Mouse (Mus musculus): ENCODE results near the gene Gm12248. TPM values are rescaled to one million over a fixed set of nuclear protein-coding genes. Genes with fewer than 3 reads are reported as not detected.
A peak's percentile ranks its signal among the peaks of the same experiment; 100 is the strongest.
"Not testable (repeated sequence)": the region's sequence is repeated elsewhere in the genome, so short reads cannot be mapped to it uniquely, and the experiment has no call there.

Gene Gm12248
- total RNA-seq, 2 experiments from 2014 or later: not detected

DNA sequence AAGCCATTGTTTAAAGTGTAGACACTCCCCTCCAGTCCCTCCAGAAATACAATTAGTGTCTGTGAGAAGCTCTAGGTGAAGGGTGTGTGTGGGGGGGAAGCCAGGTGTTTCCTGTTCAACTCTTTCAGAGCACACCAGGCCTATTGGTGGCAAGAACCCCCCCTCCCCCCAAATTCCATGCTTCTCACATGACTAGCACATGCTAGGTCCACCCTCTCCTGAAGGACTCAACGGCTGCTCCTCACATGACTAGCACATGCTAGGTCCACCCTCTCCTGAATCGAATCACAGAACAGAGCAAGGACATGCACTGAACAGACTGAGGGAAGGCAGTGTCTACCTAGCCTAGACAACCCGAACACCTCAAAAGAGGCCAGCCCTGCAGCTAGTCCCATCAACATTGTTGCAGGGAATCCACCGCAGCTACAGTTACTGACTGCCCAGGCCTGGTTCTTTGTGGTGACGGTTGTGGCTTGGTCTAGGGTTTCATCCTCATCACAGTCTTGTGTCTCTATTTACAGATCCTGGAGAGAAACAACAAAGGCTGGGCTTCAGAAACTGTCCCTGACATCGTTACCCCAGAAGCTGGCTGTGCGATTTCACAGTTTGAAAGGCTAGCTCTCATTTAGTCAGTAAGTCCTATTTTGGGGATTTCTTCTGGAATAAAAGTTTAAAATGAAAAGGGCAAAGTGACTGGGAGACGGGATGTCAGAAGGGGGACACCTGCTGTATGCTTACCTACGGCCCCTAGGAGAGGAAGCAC, 9.8 kb upstream of the Gm12248 start:
- no peak for DNase-seq (ENCODE audit: low spot score in 2 of 2)

DNA sequence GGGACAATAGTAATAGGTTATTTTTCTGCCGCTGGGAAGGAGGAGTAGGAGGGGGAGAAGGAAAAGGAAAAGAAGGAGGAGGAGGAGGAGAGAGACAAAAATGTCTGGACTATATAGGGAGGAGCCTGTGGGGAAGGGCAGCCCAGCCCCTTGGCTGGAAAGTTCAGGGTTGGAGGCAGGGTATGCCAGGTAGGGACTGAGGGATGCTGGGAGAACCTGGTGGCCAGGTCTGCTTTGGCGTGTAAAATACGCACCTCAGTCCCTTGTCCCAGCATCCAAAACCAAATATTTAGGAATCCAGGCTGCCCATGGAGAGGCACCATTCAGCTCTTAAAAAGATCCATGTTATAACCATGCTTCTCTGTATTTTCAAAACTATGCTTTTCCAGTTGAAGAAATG, 9.2 kb upstream of the Gm12248 start:
- no peak for DNase-seq (ENCODE audit: low spot score in 2 of 2)

DNA sequence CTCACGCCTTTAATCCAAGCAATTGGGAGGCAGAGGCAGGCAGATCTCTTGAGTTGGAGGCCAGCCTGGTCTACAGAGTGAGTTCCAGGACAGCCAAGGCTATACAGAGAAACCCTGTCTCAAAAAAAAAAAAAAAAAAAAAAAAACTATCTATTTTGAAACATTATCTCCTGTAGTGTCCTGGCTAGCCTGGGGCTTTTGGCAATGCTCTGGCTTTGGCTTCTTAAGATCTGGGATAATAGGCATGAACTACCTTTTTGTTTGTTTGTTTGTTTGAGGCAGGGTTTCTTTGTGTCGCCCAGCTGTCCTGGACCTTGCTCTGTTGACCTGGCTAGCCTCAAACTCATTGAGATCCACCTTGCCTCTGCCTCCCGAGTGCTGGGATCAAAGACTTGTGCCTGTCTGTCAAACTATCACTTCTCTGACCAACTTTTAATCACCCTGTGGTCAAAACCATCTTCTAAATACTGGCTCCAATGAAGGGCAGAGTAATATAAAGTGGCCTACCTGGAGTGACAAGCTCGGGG, 8.3 kb upstream of the Gm12248 start:
- DNase-seq (ENCODE audit: low spot score in 2 of 2): no peak

DNA sequence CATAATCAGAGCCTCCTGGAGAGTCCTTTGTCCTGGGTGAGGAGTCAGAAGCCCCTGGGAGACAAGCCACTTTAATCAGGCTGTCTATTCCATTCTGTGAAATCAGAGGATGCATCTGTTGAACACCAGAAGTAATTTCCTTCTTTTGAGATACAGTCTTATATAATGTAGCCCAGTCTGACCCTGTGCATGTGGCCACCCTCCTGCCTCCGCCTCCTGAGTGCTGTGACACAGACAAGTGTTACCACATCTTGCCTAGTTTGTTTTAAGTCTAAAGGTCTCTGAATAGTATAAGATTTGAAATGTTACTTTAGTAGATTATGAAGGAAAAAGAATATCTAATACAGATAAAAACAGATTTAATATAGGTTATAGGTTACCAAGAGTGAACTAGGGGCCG, 7.1 kb upstream of the Gm12248 start:
- no peak for DNase-seq (ENCODE audit: low spot score in 2 of 2)

DNA sequence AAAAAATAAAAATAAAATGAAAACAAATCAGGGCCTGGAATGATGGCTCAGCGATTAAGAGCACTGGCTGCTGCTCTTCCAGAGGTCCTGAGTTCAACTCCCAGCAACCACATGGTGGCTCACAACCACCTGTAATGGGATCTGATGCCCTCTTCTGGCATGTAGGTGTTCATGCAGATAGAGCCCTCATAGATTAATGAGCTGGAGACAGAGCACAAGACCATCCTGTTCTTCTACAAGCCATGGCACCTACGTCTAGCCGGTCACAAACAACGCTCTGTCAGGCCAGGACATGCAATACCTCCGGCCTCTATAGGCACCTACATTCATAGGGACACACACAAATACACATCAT, 5.4 kb upstream of the Gm12248 start:
- not testable (repeated sequence) for DNase-seq (ENCODE audit: low spot score in 2 of 2)

DNA sequence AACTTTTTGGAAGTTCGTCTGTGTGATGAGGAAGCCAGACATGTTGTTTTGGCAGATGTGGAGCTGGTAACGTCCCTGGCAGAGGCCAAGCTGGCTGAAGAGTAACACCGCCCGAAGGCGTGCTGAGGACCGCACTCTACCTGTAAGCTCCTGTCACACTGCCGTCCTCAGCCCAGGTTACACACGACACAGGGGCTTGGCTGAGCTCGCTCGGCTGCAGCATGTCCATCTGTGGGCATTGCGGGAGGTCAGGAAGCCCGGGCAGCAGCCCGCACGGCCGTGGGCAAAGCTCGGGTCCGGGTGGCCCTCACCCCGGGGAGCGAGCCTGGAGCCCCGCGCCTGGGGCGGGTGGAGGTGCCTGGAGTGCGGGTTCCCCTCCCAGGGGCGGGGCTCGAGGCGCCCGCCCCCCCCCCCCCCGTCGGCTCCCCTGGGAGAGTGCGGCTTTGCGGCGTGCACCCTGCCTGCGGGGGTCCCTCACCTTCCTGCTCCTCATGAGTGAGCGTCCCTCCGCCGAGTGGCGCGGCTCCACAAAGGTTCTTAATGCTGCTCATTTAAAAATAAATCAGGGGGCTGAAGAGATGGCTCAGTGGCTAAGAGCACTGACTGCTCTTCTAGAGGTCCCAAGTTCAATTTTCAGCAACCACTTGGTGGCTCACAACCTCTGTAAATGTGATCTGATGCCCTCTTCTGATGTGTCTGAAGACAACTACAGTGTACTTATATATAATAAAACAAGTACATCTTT, 4.9 kb upstream of the Gm12248 start:
- no peak for DNase-seq (ENCODE audit: low spot score in 2 of 2)

DNA sequence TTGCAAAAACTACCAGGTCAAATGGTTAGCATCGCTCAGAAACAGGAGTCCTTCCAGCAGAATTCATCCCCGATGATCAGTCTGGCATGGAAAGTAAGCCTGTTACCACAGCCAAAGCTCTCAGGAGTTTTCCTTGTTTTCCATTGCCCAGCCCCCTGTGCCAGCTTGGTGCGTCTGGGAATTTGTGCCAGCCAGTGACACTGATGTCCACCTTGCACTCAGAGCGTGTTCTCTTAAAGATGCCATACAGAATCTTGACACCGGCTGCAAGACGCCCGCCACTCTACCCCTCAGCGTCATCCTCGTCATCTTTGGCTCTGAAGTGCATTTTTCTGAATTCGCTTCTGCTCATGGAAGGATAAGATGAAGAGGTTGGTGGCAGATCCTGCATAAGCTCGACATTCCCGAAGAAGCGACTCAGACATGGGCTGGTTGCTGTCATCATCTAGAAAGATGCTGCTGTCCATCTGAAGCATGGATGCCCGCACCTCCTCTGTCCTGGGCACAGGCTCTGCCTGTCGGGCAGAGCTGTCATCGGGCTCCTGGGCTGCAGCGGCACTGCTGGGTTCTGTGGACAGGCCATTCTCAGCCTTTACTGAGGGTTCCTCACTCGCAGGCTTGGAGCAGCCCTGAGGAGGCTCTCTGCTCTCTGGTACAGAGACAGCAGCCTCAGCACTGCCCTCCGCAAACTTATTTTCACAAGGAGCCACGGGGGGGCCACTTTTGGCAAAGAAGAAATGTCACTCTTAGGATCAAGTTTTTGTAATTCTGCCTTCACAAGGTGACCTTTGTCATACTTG, 4.1 kb upstream of the Gm12248 start:
- DNase-seq (ENCODE audit: low spot score in 2 of 2): no peak

DNA sequence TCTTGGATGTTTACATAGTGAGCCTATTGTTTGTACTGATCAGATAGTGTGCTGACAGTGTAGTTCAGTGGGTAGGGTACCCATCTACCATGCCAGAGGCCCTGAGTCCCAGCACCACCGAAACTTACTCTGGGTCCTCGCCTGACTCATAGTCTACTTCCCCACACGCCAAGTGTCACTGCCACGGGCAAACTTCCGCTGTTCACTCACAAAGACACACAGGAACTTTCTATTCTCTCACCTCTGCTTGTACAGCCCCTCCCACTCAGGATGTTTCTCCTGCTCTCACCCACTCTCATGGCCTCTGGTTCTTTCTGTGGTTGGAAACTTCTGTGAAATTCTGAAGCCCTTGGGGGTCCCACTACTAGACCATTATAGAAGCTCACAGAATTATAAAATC, 3.2 kb upstream of the Gm12248 start:
- DNase-seq (ENCODE audit: low spot score in 2 of 2): no peak

DNA sequence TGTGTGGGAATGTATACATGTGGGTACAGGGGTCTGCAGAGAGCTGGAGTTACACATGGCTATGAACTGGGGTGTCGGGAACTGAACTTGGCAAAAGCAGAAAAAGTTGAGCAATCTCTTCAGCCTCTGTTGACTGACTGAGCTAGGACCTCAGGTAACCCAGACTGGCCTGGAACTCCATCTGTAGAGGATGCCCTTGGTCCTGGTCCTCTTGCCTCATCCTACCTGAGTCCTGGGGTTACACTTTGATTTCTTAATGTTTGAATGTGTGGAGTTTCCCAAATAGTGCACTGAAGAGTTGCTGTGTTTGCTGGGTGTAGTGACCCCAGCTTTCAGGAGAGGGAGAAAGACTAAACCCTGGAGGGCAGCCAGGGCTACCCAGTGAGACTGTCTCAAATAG, 2.6 kb upstream of the Gm12248 start:
- DNase-seq (ENCODE audit: low spot score in 2 of 2): no peak

DNA sequence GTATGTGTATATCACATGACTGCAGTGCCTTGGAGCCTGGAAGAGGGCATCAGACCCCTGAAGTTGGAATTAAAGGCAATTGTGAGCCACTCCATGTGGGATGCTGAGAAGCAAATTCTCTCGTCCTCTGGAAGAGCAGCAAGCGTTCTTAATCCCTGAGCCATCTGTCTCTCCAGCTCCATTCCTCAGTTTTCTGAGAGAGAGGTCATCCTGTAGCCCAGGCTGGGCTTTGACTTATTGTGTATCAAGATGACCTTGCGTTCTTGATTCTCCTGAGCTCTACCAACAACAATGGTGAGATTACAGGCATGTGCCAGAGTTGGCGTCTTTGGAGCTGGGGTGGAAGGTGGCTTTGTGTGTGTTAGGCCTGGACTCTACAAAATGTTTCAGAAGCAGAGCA, 1.8 kb upstream of the Gm12248 start:
- no peak for DNase-seq (ENCODE audit: low spot score in 2 of 2)

DNA sequence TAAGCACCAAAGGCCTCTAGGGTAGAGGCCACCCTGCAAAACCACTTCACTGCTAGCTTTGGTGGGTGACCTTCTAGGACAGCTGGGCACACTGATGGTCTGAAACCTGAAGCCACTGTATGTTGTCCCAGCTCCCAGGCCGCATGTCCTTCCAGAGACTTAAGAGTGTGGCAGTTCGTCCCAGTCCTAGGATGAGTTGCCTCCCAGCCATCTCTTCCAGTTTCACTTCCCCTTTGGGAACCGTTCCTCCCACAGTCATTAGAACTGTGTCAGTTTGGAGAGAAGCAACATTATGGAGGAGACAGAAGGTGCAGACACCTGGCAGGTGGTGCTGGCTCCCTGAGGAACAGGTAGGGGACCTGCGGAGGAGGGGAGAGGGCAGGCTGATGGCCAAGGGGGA, 393 bp downstream of the Gm12248 start:
- no peak for DNase-seq (ENCODE audit: low spot score in 2 of 2)

DNA sequence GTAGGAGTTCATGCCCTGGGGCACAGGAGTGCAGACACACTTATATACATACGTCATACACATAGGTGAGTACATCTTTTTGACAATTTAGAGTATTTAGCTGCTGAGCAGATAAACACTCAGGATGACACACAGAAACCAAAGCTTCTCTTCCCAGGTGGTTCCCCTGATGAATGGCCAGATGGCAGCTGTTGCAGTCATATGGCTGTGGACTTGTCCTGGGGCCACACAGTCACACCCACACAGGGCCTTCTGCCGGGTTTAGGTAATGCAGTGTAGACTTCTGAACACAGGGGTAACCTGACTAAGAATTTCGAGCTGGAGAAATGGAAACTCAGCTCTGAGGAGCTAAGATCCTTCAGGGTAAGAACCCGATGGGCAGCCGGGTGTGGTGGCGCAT, 11.2 kb downstream of the Gm12248 start:
- no peak for DNase-seq (ENCODE audit: low spot score in 2 of 2)

DNA sequence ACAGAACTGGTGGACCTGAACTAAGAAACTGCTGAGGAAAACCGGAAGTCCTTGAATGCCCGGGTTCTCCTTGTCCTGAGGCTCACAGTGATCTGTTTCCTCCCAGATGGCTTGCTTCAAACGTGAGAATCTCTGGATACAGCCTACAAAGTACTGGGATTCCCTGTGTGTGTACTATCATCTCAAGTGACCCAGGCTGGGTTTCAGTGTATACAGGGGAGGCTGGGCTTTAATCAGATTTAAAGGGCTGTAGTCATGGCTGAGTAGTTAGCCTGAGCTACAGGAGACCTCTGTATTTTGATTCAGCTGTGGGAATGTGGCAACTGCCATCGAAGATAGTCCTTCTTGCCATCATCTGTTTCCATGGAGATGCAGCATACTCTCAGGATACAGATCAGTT, 15.7 kb downstream of the Gm12248 start:
- DNase-seq (ENCODE audit: low spot score in 2 of 2): no peak

DNA sequence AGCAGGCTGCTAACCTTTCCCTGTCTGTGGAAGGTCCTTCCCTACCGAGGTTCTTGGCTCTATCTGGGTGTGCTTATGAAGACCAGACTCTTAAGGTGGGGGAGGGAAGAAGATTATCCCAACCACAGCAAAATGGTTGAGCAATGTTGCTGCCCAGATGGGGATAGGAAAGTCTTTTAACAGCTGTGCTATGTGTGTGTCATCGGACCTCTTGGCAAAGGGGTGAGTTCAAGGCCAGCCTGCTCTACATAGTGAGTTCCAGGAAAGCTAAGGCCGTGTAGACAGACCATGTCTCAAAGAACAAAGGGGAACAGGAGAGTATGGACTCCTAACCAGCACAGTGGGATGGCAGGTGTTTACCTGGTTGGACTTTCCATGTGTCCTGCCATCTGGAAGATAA, 20.0 kb downstream of the Gm12248 start:
- no peak for DNase-seq (ENCODE audit: low spot score in 2 of 2)

DNA sequence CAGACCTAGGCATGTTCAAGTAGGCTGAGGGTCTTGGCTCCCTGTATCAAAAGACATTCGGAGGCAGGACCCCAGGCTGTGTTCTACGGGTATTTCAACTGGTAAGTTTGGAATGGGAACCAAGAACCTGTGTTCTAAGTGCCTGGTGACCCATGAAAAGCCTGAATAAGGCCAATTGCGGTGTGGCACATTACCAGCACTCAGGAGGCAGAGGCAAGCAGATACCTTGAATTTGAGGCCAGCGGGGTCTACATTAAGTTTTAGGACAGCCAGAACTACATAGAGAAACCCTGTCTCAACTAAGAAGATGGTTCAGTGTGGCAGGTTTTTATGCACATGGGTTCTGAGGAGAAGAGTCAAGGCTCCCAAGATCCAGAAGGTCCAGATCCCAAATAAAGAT, 27.9 kb downstream of the Gm12248 start:
- no peak for DNase-seq (ENCODE audit: low spot score in 2 of 2)

DNA sequence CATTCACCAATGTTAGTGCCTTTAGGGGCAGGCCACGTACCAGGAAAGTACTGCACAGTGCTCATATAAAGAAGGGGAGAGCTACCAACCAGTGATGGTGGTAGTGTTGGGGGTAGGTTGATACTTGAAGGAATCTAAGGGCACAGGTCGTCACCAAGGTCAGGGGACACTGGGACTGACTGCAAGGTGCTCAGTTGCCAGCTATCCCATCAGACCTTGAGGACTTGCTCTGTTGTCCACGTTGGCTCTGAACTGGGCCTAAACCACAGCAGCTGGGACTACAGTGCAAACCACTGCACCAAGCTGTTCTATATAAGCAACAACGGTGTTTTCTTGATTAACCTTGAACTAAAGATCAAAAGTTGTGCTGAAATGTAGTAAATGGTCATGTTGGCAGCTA, 30.3 kb downstream of the Gm12248 start:
- DNase-seq (ENCODE audit: low spot score in 2 of 2): no peak

DNA sequence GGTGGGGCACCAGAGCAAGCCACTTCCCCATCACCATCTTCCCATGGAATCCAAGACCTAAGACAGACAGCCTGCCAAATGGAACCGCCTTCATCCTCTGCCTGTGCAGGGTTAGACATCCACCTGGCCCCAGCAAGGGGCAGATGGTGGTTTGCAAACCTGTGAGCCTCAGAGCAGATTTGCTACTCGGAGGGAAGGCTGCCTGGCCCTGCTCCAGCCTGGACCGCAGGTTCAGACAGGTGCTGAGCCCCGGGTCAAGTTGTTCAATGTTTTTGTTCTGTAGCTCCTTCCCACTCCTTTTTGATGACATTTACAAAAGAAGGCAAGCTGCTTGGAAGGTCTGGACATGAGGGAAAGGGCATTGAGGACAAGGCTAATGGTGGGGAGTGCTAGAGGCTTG, 31.7 kb downstream of the Gm12248 start:
- not testable (repeated sequence) for DNase-seq (ENCODE audit: low spot score in 2 of 2)

DNA sequence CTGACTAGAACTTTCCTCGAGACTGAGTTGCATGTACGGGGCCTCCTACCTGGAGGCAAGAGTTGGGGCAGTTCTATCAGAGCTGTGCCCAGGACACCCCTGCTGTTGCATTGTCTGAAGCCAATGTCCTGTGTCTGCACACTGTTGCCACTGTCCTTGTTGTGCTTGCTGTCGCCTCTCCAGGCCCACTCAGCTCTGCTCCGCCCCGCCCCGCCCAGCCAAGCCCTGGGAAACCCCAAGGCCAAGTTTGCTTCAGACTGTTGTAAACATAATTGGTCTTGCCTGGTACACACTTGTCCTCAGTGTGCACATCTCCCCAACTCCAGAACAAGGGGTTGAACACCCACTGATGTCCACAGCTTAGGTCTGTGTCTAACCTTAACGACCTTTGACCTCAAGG, 33.2 kb downstream of the Gm12248 start:
- not testable (repeated sequence) for DNase-seq (ENCODE audit: low spot score in 2 of 2)

DNA sequence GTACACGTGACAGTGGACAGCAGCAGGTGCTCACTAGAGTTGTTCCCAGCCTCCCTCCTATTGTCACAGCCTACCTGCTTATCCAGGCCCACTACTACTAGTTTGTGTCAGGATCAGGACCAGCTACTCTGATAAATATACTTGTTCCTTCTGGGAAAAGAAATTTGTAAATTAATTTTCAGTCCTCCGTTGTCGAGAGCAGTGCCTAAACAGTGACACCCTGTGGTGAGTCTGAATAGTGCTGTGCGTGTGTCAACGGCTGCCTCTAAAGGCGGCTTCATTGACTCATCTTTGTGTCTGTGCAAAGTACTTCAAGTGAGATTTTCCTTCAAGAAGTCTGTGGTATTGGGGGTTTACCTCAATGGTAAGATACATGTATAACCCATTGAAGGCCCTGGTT, 35.5 kb downstream of the Gm12248 start:
- peak in 1 of 2 experiments; percentile 73 for DNase-seq (ENCODE audit: low spot score in 2 of 2)

DNA sequence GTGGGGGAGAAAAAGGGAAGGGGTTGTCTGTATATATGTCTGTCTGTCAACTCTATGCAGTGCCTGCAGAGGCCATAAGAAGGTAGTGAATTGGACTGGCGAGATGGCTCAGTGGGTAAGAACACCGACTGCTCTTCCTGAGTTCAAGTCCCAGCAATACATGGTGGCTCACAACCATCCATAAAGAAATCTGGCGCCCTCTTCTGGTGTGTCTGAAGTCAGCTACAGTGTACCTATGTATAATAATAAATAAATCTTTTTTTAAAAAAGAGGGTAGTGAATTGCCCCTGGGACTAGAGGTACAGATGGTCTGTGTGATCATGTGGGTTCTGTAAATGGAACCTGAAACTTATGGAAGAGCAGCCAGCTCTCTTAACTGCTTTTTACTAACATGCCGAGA, 46.5 kb downstream of the Gm12248 start:
- peak in 1 of 2 experiments; percentile 17 for DNase-seq (ENCODE audit: low spot score in 2 of 2)

DNA sequence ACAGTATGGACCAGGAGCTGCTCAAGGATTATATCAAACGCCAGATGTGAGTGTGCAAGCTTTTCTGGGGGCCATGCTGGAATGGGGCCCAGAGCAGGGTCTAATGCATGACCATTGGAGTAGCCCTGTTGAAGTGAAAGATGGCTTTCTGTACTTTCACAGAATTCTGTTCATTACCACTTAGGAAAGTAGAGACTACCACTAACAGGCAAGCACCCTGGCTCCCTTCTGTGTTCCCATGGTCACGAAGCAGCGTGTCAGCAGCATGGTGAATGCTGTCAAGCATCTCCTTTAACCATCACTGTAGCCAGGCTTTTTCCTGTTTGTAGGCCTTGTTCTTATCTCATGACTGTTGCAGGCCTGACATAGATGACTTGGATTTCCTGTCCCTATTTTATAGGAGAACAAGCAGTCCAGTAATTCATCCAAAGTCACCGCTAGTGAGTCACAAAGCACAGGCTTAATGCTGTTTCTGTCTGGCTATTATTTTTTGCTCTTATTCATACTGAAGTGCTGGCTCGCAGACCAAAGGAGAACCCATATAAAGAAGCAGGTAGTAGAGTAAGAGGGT, 50.0 kb downstream of the Gm12248 start:
- no peak for DNase-seq (ENCODE audit: low spot score in 2 of 2)

DNA sequence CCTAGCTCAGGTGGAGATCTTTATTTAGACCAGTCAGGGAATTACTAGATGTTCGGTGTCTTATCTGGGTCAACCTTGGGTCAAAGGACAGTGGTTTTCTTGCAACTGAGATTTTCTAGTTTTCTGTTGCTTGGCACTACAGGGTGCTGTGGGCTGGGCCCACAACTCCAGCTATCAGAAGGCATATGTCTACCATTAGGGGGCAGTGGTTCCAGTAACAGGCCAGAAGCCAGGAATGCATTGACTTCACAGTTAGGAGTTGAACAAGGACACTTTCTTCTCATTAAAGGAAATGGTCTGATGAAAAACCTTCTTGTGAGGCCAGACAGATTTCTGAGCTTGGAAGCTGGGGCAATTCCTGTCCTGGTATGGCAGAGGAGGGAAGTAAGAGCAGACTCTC, 53.9 kb downstream of the Gm12248 start:
- DNase-seq (ENCODE audit: low spot score in 2 of 2): peak in 1 of 2 experiments; percentile 42

Data from layer of hippocampus, adult 18-20 months (tissue).